Mouse (Mus musculus) midbrain, embryonic 10.5 days (tissue): ENCODE data around the gene Frem1. TPM values are rescaled to one million over a fixed set of nuclear protein-coding genes. Genes with fewer than 3 reads are reported as not detected.

Source experiments
- DNase-seq: peaks from one replicate; pipeline ENCODE4 v3.0.0-alpha.2; 2017; ENCODE audit warnings: low spot score
- H3K27ac ChIP-seq: fragments of 300-500 bp; sonication (generic); replicated peaks from 2 replicates; pipeline ENCODE4 v1.5.1; 2016; ENCODE audit warnings: mild to moderate bottlenecking
- H3K27me3 ChIP-seq: fragments of 300-500 bp; sonication (generic); 2 replicates; pipeline ENCODE4 v1.6.1; 2016; ENCODE audit warnings: low read depth, mild to moderate bottlenecking; ENCODE audit not compliant: poor library complexity, severe bottlenecking
- H3K36me3 ChIP-seq: fragments of 300-500 bp; sonication (generic); 2 replicates; pipeline ENCODE4 v1.6.1; 2016; ENCODE audit warnings: mild to moderate bottlenecking, moderate library complexity
- H3K4me1 ChIP-seq: fragments of 300-500 bp; sonication (generic); 2 replicates; pipeline ENCODE4 v1.6.1; 2016
- H3K4me3 ChIP-seq: fragments of 300-500 bp; sonication (generic); 2 replicates; pipeline ENCODE4 v1.5.1; 2016; ENCODE audit warnings: mild to moderate bottlenecking, moderate library complexity
- H3K9me3 ChIP-seq: fragments of 300-500 bp; sonication (generic); replicated peaks from 2 replicates; pipeline ENCODE4 v1.6.1; 2016; ENCODE audit warnings: mild to moderate bottlenecking
- WGBS: fragments of 180-500 bp; shearing (Covaris S2); methylation state at CpG from one replicate; pipeline ENCODE4 v1.1.7; 2016; 5-methylcytosine and 5-hydroxymethylcytosine counted together
- polyA plus RNA-seq: library from polyadenylated mRNA; unstranded; fragments of >200 nt; fragmentation: Nextera tagmentation; extraction: Ambion mirVana; gene quantifications from 2 replicates; pipeline ENCODE4 v1.2.1, GENCODE M21; 2016

Gene Frem1
- polyA plus RNA-seq, 1 experiment from 2014 or later = 6.0 TPM

DNA sequence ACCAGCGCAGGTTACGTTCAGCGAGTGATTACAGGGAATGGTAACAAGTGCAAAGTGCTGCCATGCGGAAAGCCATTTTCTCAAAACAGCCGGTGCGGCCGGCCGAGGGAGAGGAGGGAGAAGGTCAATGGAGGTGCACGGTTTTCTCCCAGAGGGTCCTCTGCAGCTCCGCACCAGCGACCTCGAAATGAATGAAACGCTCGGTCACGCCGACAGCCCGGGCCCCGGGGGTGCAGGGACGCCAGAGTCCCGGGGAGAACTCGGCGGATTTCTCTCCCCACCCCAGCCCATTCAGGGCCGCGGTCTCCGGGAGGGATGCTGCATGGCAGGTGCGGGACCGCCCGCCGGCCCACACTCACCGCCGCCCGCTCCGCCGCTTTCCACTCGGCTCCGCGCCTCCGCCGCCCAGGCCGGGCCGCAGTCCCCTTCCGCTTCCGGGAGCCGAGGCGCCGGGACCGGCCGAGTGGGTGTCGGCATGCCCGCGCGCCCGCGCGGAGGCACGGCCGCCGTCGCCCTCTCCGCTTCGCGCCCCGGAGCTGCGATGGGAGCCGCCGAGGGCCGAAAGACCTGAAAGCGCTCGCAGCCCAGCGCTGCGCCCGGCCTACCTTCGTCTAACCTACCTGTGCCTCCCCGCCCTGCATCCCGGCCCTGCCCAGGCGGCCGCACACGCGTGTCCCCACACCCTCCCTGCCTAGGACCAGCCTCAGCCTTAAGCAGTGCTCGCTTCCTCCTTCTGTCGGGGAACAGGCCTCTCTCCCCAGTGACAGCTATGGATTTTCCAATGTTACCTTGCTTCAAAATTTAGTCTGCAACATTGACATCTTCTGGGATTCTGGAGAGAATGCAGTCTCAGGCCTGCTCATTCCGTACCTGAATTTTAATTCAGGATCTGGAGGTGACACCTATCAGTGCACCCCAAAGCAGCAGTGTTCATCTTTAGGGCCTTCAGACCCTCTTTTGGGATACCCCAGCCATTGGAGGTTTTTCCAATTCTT lies 192.7 kb downstream of the Frem1 start, which contains the start of gene Zdhhc21:
Gene Zdhhc21 (minus strand): TSS at position 828 of the 995 bp plus-strand sequence.
- Histone ChIP-seq H3K36me3 (no peaks in the 10 kb centered on the region), H3K27me3 (no peaks in the 10 kb centered on the region), H3K4me3 (peak within 1 kb of the TSS; percentile 88), H3K27ac (peak within 1 kb of the TSS; percentile 97), H3K4me1 (peaks cover 19% of the 10 kb centered on the region), H3K9me3 (no peaks in the 10 kb centered on the region)
- under 1% methylated on average over 82 of the region's 82 CpGs for WGBS
- DNase-seq = peak; percentile 75

DNA sequence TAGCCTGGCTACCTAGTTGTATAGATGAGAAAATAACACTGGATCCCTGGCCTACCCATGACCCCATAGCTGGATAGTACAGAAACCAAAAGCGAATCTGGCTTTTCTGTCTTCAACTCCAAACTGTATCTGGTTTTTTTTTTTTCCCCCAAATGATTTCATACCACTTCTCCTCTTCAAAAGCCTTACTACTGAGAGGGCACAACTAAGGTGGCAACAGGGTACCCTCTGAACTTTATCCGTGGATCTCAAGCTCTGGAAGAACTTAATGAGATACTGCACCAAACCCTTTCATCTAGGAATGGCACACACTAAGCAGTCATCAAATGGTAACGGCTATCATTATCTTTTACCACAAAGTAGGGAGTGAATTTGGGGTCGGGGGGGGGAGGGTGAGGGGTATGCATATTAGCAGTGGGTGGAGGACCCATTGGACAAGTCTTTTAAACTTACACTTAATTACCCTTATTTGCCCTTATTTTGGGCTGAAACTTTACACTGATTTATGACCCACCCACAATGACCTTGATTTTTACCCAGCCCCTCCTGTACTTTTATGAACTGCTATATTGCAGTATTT lies 193.6 kb downstream of the Frem1 start:
- Histone ChIP-seq H3K27ac (peak overlapping the region; percentile 97), H3K9me3 (no peaks in the 10 kb centered on the region), H3K4me1 (peaks cover 22% of the 10 kb centered on the region), H3K4me3 (peak overlapping the region; percentile 88), H3K36me3 (no peaks in the 10 kb centered on the region), H3K27me3 (no peaks in the 10 kb centered on the region)
- no peak for DNase-seq
- 34% methylated on average over 4 of the region's 4 CpGs for WGBS

DNA sequence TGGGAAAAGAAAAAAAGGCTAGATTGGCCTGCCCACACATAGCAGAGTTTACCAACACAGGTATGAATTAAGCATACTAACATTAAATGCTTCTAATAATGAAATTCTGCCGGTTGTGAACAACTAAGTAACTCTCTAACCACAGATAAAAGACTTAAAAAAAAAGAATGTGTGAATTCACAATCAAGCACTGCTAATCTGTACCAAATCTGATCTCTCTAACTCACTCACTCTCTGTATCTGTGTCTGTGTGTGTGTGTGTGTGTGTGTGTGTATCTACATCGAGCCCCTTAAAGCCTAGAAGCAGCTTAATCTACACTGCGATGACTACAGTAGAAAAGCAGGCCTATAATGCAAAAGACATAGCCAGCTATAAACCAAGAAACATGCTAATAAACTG lies 195.2 kb downstream of the Frem1 start:
- H3K9me3 ChIP-seq = no peaks in the 10 kb centered on the region
- H3K4me1 ChIP-seq = peaks cover 22% of the 10 kb centered on the region
- H3K27ac ChIP-seq = no peak overlapping the region
- no peaks in the 10 kb centered on the region for H3K27me3 ChIP-seq
- 90% methylated on average over 3 of the region's 3 CpGs for WGBS
- peaks cover 6% of the 10 kb centered on the region for H3K36me3 ChIP-seq
- no peak overlapping the region for H3K4me3 ChIP-seq
- DNase-seq = no peak

- WGBS = 92% methylated on average over 2 of the region's 2 CpGs
- H3K36me3 ChIP-seq = peaks cover 6% of the 10 kb centered on the region
- H3K27ac ChIP-seq = no peak overlapping the region
- peaks cover 18% of the 10 kb centered on the region for H3K4me1 ChIP-seq
- no peak for DNase-seq
- no peak overlapping the region for H3K4me3 ChIP-seq
- H3K27me3 ChIP-seq = no peaks in the 10 kb centered on the region
- H3K9me3 ChIP-seq = no peaks in the 10 kb centered on the region
These were observed 198.3 kb downstream of the Frem1 start for GRCm38 (mm10) chr4:82853809-82854208.

DNA sequence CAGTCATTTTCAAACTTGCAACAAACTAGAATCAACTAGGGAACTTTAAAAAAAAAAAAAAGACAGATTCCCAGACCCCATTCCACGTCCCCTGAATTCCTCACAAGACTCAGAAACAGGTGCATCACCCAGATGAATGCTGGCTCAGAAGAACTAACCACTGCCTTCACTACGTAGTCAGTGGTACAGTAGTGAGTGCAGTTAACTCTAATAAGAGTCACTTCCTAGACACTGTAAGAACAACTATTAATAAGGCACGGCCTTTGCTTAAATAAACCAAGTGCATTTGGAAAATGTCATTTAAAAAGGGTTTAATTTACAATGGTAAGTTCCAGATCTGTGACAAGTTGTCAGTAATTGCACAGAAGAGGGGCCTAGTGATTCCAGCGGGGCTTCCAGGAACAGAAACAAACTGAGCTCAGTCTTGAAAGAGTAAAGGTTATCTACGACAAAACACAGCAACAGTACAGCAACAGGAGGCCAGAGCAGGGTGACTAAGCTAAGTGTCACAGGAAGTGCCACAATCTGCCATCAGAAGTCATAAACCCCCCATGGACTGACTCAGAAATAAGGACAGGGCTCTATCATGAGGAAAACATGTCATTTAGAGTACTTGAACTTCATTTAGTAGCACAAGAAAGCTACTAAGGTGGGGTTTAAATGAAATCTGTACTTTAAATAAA lies 203.4 kb downstream of the Frem1 start:
- 49% methylated on average over 5 of the region's 5 CpGs for WGBS
- no peak for DNase-seq
- no peaks in the 10 kb centered on the region for H3K27me3 ChIP-seq
- H3K36me3 ChIP-seq = peaks cover 14% of the 10 kb centered on the region
- H3K4me3 ChIP-seq = no peak overlapping the region
- H3K27ac ChIP-seq = no peak overlapping the region
- no peaks in the 10 kb centered on the region for H3K9me3 ChIP-seq
- peaks cover 5% of the 10 kb centered on the region for H3K4me1 ChIP-seq

Other genes starting within 250 kb of the Frem1 start
- gene Zdhhc21, start 192.4 kb downstream of the Frem1 start, polyA plus RNA-seq = 12.7 and 14.2 TPM in 2 replicates
- gene Cer1, start 167.2 kb downstream of the Frem1 start, polyA plus RNA-seq = not detected in 2 replicates